Mouse (Mus musculus) T-helper 2 cell (primary cell): Measurements from ENCODE around the gene B3gnt7.

Experiments
- in situ Hi-C: fragments of 300-600 bp; cut with MboI, MseI; formaldehyde crosslinking; loops from one replicate; pipeline ENCODE4 v1.15.1; 2025; ENCODE audit warnings: high pct_unique_total_duplicates

Gene B3gnt7

DNA sequence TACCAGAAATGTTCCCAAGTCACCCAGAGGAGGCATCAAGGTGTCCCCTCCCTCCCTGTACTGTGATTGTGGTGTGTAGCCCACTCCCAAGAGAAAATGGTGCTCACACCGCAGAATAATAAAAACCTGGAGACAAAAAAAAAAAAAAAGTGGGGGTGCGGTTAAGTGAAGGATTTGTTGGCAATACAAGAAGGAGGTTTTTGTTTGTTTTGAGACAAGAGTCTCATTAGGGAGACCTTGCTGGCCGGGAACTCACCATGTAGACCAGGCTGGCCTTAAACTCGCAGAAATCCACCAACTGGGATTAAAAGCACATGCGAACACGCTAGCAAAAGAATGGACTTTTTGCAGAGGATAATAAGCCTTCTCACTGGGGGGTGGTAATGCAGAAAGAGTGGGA, at the start of gene B3gnt7:
Gene B3gnt7, plus strand, starts transcription at position 301 of the 400 bp plus-strand sequence.
- in situ Hi-C loops = no loop called here

DNA sequence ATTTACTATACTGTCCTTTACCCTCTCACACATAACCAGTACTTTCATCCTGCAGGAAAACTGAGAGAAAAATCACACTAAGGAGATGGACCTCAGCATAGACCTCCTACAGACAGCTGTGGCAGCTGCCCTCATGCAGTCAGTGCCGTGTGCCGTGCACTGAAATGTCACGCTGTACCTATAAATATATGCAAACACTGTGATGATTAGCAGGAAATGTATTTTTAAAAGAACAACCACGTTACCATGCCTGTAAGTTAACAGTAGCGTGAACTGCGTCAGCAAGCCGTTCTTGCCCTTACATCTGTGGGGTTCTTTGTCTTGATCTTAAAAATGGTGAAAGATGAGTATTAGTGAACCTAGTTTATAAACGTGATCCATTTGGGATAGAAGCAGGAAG, 49.2 kb upstream of the B3gnt7 start:
- in situ Hi-C loops = no loop called here

DNA sequence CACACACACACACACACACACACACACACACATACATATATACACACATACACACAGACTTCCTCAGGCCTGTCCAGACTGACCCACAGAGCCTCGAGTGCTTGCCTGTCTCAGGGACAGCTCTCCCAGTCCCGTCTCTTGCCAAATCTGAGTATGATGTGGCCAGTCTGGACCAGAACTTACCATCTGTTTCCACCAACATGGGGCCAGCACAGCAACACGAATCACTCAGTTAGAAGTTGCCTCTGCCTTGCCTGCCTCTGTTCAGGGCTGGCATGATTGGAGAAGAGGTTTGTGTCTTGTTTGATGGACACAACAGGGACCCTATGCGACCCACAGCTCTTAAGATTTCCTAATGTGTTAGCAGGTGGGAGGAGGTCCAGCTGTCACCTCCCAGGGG, 46.3 kb upstream of the B3gnt7 start:
- in situ Hi-C loops = no loop called here

DNA sequence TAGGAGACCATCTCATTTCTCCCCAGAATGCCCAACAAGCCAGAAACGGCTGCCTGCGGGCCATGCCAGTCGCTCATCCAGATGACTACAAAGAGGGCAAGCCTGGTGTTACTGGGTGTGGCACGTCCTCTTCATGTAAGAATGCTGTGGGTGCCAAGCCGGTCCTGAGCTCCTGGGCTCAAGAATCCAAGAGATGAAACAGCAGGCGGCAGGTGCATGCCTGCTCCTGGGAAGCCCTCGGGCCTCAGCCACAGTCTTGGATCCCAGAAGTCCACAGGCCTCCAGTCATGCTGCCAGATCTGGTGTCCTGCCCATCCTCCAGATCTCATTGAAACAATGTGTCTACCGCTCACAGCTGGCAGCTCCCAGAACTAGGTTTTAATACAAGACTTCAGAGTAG, 45.4 kb upstream of the B3gnt7 start:
- in situ Hi-C loops = no loop called here

DNA sequence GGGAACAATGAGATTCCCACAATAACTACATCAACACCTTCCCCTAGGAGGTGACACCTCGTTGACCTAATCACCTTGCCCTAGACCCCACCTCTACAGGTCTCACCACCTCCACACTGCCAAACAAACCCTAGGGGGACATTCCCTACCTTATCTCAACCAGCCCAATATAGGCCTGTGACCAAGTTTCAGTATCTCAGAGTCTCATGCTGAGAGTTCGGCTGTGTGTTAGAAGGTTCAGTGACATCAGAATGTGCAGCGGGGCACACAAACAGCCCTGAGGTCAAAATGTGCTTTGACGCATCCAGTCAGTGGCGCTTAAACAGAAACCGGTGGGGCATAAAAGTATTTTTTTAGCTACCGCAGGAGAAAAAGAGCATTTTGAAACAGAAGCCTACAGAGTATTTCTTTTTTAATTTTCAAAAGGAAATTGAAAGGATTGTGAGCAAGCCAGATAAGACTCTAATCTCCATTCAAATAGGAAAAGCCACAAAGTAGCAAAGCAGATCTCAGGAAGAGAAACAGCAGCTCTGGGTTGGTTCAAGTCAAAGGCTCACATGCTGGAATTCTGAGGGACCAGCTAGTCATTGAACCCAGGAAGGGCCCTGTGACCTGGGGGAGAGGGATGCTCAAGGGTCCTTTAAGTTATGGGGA, 44.3 kb upstream of the B3gnt7 start:
- in situ Hi-C loops = no loop called here

DNA sequence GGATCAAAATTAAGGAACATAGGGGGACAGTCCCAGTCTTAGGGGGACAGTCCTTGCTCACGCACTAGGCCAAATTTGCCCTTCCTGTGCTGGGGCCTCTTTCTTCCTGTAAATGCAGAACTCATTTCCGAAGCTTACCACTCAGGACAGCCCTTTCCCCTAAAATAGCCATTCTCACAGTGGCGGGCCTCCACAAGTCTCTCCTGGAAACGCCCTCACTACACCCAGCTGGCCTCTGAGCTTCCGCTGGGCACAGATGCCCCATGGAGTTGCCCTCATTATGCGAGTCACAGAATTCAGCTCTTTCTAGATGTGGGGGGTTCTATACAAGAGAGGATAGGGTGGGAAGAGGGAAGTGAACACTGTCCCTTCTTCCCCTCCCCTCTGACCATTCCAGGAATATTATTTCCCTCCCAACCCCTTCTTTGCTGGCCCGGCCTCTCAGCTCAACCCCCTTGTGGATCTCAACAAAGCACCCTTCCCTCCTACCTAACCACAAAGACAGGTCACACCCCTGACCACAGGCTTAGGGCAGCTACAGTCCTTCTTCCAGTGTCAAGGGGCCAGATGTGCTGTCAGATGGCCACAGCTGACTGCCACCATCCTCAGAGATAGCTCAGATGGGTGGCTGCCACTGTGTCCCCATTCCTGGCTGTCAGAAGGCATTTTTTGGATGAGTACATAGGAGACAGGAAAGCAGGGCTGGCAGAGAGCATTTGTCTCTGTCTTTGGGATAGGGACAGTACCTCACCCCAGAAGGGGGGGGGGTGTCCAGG, 38.9 kb upstream of the B3gnt7 start:
- in situ Hi-C loops = no loop called here

DNA sequence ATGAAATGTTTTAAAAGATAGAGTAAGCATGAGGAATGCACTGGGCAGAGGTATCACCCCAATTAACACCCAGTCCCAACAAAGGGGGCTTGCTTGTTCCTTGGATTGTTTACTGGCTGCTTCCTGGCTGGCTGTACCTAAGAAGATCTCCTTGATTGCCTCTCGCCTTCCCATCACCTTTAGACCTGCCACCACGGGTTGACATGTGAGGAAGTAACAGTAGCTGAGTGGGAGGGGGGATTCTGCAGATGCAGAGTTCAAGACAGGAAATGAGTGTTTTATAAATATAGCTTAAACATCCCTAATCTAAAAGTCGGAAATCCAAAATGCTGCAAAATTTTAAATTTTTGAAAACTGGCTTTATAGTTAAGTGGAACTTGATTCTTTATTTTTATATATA, 37.6 kb upstream of the B3gnt7 start:
- in situ Hi-C loops = no loop called here

DNA sequence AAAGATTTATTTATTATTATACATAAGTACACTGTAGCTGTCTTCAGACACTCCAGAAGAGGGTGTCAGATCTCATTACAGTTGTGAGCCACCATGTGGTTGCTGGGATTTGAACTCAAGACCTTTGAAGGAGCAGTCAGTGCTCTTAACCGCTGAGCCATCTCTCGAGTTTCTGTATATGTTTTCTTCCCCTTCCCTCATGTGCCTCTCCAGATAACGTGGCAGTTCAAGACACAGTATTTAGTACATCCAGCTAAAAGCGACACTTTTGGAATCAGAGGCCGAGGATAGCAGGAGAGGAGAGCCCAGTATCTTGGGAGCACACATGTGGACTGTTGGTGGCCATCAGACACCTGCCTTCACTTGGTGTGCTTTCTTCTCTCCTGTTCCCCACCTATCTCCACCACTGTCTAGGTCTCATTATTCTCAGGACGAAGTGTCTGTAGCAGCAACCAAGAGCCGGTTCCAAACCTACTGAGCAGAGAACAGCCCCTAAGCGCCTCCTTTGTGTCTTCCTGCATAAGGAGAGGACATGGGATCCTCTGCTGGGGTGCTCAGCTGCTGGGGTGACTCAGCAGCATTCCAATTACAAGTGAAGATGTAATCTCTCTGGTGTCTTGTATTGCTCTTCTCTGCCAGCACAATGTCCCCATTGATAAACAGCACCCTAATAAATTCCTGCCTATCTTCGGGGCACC, 34.0 kb upstream of the B3gnt7 start:
- in situ Hi-C loops = no loop called here

DNA sequence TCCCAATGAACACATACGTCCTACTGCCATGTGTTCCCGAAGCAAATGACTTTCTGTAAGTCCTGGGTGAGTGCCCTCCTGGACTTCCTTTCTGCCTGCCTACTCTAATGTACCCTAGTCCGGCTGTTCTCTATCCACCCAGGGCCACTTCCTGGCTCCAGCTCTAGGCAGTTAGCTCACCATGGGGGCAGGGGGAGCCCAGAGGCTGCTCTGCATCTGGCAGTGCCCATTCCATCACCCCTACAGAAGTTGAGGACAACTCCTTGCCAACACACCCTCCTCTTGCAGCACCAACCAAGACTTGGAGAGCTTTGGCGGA, 33.5 kb upstream of the B3gnt7 start:
- in situ Hi-C loops = no loop called here

DNA sequence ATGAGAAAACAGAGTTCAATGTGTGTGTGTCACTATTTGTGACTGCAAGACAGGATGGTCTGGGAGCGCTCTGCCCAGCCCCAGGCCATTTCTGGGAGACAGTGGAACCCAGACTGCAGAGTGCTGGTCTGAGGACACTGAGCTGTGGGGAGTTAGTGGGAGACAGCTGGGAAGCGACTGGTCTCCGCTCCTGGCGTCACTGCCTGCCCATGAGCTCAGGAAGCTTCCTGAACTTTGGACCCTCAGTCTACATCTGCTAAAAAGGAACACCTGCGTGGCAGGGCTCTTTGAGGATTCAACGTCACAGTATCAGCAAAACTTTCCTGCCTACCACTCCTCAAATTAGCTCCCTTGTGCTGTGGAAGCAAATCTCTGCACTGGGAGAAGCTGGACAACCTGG, 30.9 kb upstream of the B3gnt7 start:
- in situ Hi-C loops = no loop called here

DNA sequence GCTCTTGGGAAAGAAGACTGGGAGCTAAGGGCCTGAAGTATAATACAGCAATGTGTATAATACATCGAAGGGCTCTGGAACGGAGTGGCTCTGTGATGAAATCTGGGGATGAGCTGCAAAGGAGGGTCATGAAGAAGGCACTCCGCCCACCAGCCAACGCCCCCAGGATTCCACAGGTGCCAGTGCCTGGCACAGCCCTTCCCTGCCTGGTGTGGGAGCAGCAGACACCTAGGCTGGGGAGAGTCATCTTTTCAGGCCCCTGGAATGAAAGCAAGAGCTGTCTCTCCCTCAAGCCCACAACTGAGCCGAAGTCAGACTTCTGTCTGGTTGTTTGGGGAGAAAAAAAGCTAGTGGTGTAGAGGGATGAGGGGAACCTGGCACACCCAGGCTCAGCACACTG, 25.6 kb upstream of the B3gnt7 start:
- in situ Hi-C loops = no loop called here

DNA sequence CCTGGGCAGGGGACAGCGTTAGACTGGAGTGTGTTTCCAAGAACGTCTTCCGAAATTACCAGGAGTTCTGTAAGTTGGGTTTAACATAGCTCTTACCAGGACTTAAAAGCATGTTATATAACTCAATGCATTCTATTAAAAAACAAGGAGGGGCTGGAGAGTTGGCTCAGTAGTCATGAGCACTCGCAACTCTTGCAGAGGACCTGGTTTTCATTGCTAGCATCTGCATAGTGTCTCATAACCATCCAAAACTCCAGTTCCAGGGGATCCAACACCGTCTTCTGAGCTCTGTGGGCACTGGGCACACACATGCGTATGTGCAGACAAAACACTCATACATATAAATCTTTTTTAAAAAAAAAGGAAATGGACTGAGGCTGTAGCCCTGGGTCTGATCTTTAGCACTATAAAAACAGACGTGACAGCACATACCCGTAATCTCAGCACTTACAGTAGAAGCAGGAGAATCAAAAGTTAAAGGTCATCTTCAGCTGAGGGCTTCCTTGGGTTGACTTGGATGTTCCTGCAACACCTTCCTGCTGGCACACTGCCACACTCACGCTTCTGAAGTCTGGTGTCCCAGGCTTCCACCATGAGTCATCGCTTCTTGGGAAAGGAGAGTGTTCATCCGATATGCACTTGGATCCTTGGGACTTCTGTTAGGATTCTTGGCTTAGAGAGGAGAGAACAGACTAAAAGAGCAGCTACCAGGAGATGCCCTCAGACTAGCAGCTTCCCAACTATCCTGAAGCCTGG, 20.7 kb upstream of the B3gnt7 start:
- in situ Hi-C loops = no loop called here

DNA sequence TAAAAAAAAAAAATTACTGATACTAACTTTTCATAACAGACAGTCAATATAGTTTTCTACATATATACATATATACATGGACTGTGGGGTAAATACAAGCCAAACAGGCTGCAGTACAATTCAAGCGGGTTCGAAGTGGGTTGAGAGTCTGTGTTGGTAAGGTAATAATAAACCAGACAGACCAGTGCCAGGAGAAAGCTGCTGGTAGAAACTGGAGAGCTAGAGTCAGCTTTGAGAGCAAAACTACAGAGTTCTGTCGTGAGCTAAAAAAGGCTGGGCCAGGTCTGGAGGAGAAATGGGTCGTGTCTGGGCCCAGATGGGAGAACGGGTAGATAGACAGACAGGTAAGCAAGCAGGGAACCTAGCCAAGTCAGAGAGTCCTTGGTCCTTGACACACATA, 18.5 kb upstream of the B3gnt7 start:
- in situ Hi-C loops = no loop called here

DNA sequence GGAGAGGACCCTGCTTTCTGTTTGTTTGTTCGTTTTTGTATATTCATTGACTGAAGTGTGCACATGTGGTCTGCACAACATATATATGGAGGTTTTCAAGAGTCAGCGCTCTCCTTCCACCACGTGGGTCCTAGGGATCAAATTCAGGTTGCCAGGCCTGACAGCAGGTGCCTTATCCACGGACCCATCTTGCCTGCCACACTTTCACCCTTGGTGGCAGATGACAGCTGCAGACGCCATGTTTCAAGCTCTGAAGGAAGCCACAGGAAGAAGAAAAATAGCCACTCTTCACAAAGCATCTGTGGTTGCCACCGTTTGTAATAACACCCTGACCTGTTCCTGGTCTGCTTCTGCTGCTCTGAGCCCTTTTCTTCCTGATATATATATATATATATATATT, 17.3 kb upstream of the B3gnt7 start:
- in situ Hi-C loops = no loop called here

DNA sequence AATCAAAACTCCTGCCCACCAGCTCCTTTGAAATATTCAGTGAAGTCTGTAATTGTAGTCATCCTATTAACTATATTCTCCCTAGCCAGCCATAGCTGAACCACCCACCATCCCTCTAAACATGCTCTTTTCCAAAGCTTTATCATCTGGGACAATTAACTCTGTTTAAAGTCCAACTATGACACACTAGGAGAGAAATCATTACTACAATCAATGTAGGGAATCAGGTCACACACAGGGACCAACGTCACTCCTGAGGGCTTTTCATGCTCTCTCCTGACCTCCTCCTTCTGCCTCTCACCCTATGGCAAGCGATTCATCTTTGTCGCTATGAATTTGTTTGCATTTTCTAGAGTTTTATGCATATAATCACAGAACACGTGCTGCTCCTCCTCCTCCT, 15.2 kb upstream of the B3gnt7 start:
- in situ Hi-C loops = no loop called here

DNA sequence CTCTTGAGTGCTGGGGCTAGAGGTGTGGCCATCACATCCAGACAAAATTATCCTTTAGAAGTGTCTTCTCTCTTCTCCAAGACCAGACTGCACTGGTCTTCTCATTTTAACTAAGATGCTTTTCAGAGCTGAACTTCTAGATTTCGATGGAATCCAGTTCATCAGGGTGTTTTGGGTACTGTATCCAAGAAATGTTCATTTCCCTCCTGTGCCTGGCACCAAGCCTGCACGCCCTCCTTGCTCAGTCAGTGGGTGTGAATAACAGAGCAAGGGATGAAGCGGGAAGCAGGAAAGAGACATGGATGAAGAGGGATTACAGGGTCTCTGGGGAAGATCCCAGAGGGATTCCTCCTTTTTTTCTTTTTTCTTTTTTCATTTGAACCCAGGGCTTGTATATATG, 12.2 kb upstream of the B3gnt7 start:
- in situ Hi-C loops = no loop called here

DNA sequence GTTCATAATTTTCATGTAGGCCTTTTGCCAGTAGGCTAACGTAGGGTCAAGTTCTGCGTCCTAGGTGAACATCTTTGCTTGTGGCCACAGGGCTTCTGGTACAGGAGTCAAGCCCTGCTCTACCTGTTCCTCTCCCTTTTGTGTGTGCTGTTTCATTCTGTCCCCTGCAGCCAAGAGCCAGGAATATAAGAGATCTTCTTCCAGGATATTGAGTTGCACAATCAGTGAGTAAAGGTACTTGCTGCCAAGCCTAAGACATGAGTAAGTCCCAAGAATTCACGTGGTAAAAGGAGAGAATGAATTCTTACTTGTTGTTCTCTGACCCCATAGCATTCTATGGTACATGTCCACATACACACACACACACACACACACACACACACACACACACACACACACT, 9.5 kb upstream of the B3gnt7 start:
- in situ Hi-C loops = no loop called here

DNA sequence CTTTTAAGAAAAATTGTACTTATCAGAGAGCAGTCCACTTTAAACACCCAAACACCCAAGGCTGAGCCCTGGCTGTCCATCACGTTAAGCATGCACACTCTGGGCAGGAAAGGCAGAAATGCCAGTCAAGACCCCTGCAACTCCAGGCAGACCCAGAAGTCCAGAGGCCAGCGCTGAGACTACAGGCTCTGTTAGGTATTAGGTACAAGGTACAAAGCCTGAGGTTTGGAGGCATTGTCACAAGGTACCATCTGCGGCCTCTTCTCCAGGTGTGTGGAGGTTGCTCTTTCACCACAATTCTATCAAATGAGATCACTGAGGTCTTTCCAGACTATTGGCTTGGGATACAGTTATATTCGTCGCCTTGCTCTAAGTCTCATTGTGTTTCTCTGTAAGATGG, 8.8 kb upstream of the B3gnt7 start:
- in situ Hi-C loops = no loop called here

DNA sequence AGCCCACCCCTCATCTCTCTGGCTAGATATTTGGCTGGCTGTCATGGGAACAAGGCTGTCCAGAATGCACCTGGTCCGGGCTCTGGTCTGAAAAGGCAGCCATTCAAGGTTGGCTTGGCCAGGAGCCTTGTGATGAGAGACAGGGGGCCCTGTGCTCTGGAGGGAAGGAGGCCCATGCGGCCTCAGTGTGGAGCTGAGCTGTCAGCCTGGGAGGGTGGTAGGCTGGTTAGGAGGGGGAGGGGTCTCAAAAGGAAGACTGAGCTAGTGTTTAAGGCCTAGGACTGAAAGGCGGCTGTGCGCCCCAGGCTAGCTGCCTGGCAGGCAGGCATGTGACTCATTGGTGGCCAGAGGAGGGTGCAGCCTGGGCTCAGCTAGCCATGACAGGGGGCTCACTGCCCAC, 8.2 kb upstream of the B3gnt7 start:
- in situ Hi-C loops = no loop called here

DNA sequence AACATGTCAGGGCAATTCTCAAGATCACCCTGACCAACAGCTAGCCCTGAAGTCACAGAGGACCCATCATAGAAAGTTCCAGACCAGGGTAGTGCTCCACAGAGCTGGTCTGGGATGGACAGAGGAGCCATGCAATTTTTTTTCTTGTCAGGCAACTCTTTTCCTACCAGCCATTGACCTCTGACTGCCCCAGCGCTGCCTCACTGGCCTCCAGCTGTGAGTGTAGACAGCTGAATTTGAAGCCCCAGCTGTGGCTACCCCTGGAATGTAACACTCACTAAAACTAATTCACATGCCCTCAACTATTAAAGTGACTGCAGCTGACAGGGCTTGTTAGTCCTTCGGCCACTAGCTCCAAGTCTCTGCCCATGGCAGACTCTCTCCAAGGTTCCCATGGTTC, 2.5 kb upstream of the B3gnt7 start:
- in situ Hi-C loops = no loop called here

DNA sequence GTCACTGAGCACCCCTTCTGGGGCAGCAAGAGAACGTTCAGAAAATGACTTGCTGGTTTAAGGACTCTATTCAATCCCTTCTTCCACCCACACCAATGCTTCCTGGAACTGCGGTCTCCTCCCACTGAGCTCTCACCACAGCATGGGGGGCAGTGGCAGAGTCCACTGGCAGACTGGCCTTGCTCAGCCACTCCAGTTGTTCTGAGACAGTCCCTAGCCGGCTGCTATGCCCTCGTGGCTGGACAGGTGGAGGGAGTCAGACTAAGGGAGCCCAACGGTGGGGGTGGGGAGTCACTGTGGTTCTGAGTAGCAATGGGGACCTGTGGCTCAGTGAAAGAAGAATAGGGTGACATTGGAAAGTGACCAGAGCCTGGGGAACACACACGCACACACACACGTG, 1.9 kb upstream of the B3gnt7 start:
- in situ Hi-C loops = no loop called here
